Mouse (Mus musculus) gastrocnemius, postnatal 4 days (tissue): ENCODE data around the gene Tmem140. TPM values are rescaled to one million over a fixed set of nuclear protein-coding genes. Genes with fewer than 3 reads are reported as not detected.

ENCODE experiments used
- DNase-seq, 2 experiments: peaks; one replicate each; pipeline ENCODE4 v3.0.0; 2021 to 2022; ENCODE audit warnings: low spot score in 2 of 2, mixed read lengths in 2 of 2
- long read RNA-seq, 2 experiments: library from polyadenylated mRNA; stranded (forward); transcript quantifications; one replicate each; pipeline ENCODE4 v2.0.0; 2021
- total RNA-seq, 2 experiments: library from RNA; stranded (reverse); gene quantifications; 2 replicates each; pipeline ENCODE4 v1.2.3; 2021

The Tmem140 gene
- total RNA-seq: 1 to 10 TPM; 8.6 to 9.7 TPM
- long read RNA-seq, experiment 1, transcript Tmem140-201 (2 exons, 2,614 nt): major isoform, 9 of 10 reads
- long read RNA-seq, experiment 1, partial matches to known transcripts: 0 of 10 reads
- long read RNA-seq, experiment 1, other reads (novel, unspliced or antisense): 1 of 10 reads
- long read RNA-seq, experiment 2, transcript Tmem140-201 (2 exons, 2,614 nt): major isoform, 9 of 10 reads
- long read RNA-seq, experiment 2, partial matches to known transcripts: 0 of 10 reads
- long read RNA-seq, experiment 2, other reads (novel, unspliced or antisense): 1 of 10 reads

DNA sequence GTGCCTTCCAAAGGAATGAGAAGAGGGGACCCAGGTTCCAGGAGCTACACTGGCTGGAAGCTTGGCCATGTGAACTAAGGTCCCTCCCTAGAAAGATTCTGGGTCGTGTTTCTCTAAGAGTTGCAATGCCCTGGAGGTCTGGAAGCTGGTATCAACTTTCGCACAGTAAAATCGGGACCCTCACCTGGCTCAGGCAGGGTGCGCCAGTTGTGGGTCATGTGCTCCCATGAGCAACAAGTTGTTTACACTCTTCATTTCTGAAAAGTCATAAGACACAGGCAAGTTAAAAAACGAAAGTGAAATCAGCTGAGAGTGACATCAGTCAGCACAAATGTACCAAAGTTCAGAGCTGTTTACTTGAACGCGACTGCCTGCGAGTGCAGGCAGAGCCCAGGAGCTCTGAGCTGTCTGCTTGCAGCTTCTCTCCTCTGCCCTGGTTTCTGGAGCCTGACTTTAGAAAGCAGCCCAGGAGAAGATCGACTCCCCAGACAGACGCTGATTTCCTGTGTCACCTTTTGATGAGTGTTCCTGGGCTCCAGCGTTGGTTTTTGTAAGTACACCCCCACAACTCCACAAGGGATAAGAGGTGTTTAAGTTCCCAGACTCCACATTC is at the start of gene Tmem140:
Tmem140 (plus strand) TSS at position 356 of the 613 bp plus-strand sequence.
- no peak for DNase-seq

DNA sequence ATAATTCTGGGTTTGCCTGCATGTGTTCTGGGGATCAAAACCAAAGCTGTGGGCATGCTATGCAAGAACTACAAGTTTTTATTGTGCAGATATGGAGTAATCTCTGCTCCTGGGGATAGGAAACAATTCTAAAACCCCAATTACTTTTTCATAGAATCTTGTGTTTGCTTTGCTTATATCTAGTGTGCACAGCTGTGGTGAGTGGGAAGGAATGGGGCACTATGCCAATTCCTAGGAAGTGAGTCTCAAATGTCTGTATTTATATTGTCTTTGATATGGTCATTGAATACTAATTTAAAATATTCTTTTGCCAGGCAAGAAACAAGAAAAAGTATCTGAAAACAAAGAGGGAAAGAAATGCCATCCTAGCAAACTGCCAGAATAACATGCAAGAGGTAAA is 38.5 kb upstream of the Tmem140 start:
- no peak for DNase-seq

- DNase-seq: no peak
These were observed 30.6 kb upstream of the Tmem140 start for GRCm38 (mm10) chr6:34832352-34832751.

- no peak for DNase-seq
These were observed 1.3 kb upstream of the Tmem140 start for GRCm38 (mm10) chr6:34861546-34862053.

GRCm38 (mm10) chr6:34862381-34862780 is 565 bp upstream of the Tmem140 start:
- DNase-seq: no peak

GRCm38 (mm10) chr6:34863786-34864514 is 1.0 kb downstream of the Tmem140 start:
- DNase-seq: no peak

DNA sequence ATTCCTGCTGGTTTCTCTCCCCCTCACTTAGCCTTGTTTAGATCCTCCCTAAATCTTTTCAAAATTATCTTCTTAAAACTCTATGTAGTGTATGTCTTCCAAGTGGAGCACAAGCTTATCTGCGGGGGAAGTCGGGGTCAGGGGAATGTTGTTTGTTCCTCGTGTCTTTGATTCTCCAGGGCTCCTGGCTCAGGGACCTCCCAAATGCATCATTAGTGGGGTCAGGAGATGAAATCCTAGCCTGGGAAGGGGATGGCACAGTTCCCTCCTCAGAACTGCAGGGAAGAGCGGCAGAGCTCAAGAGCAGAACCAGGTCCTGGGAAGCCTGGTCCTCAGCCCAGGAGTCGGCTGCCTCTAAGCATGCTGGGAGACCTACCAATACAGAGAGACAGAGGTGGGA is 2.3 kb downstream of the Tmem140 start:
- DNase-seq: no peak

GRCm38 (mm10) chr6:34865711-34866593 is 3.0 kb downstream of the Tmem140 start:
- no peak for DNase-seq

GRCm38 (mm10) chr6:34866786-34867185 is 3.8 kb downstream of the Tmem140 start:
- DNase-seq: no peak

DNA sequence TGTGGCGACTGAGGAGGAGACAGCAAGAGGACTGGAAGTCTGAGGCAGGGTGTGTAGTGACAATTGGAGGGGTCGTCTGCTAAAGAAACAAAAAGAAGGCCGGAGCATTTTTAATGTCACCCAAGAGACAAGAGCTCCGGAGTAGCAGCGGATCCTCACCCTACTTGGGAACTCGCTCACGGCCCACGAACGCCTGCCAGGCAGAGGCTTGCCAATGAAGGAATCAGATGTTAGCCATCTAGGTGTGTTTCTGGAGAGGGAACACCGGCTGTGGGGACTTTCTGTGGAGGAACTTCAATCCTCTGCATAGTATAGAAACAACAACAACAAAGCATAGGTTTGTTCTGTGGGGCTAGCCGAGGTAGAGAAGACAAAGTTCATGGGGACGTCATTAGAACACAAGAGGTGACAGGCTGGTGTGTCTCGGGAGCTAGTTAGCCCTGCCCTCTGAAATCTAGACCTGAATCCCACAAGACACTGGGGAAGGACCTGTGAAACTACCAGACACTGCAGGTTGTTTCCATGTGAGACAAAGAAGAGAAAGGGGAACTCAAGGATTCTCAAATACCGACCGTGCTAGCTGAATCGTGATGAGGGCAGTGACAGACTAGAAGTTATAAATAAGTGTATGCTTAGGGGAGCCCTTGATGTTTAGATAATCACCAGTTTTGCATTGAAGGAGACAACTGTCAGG is 4.5 kb downstream of the Tmem140 start:
- no peak for DNase-seq

- no peak for DNase-seq
These were observed 5.0 kb downstream of the Tmem140 start for GRCm38 (mm10) chr6:34867995-34868350.

DNA sequence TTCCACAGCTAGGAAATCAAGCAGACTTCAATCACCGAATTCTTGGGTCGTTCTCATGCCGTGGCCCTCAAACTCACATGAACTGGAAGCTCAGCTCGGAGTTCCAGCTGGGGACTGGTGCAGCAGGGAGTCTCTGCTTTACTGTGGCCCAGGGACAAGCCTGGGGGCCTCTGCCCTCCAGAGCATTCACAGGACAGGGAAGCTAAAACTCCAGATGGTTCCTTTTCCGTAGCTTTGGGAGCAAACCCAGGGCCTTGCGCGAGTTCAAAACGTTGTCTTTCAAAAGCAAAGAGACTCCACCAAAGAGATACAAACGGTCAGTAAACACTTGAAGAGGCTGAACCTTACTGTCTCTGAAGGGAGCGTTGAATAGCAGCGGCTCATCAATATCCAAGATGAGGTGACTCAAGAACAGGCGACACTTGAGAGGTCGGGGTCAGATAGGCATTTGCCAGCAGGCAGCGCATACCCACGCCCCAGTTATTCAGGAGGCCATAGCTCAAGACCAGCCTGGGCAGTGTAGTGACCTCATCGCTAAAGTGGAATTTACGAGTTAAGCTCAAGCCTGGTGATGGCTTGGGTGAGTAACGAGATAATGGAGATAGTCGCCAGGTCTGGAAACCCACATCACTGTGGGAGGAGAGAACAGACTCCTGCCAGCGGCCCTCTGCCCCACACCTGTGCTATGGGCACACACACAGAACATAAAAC is 5.7 kb downstream of the Tmem140 start:
- no peak for DNase-seq

DNA sequence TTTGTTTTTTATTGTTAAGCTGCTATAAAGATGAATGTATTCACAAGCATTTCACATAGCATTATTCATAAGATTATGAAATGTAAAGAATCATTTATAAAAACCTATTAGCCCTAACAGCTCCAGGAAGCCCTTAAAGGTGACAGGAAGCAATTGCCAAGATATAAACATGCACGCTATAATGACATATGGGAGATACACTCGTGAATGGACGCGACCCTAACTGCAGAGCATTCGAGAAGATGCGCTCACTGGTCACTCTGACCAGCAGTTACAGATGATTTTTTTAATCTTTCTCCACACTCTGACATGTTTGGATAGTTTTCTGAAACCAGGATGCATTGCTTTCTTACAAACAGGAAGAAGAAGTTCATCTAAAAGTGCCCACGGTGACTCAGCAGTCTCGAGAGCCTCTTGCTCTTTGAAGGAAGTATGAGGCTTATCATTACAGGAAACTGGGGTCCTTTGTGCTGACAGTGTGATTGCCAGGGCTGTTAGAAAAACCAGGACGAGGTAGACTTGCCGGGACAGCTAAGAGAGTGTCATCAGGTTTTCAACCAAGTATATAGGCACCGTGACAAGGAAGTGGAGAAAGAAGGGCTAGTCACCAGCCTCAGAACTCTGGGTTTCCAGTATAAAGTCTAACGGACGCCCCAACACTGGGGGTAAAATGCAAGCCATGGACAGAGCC is 6.4 kb downstream of the Tmem140 start:
- no peak for DNase-seq

DNA sequence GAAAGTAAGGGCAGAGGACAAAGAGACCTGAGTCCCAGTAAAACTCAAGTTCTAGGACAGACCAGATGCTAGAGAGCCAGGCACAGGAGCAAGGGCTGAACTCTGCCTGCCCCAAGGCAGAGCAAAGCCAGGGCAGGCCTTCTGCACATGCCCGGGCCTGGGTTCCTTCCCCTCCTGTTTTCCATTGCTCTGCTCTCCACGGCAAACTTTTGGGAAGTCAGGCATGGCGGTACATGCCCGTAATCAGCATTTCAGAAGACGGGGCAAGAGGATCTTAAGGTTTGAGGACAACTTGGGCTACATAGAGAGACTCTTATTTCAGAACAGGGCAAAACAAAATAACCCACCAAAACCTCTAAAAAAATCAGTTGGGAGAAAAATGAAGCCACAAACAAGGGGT is 7.2 kb downstream of the Tmem140 start:
- no peak for DNase-seq

- no peak for DNase-seq
These were observed 7.8 kb downstream of the Tmem140 start for GRCm38 (mm10) chr6:34870724-34871123.

- DNase-seq: peak in 1 of 2 experiments; percentile 12
These were observed 9.0 kb downstream of the Tmem140 start for GRCm38 (mm10) chr6:34871929-34872328.

- peak in 1 of 2 experiments; percentile 11 for DNase-seq
These were observed 9.9 kb downstream of the Tmem140 start for GRCm38 (mm10) chr6:34872871-34873270.

DNA sequence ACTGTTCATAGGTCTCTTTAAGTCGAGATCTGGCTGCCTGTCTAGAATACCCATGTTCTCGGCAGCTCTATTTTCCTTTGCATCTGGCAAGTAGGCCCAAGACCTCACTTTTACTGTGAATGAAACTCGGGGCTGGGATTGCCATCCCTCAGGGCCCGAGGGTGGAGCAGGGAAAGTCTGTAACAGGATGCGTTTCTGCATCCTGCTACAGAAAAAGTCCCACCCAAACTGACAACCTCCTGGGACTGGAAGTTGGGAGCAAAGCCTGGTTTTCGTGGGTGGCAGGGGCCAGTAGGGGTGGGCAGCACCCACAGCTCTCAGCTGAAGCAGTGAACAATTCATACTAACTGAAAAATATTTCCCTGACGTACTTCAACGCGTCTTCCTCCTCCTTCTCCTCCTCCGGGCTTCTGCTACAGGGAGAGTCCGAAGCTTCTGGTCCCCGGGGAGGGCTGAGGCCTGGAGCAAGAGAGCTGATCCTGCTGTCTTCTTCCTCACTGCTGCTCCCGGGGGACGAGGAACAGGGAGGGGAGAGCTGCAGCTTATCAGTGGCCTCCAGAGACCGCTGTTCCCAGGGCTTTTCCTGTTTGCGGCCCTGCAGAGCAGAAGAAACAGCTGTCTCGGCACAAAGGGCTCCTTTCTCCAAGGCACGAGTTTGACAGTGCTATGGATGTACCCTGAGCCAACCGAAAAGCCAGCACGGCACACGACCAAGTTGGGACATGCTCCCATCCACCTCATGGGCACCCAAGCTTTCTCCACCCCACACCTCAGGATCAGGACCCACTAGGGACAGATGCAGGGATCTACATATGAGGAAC is 11.4 kb downstream of the Tmem140 start:
- DNase-seq: peak; percentile 18 to 50
